Mouse (Mus musculus): ENCODE measurements at regions not wholly inside any gene's neighbourhood (a gene's known extent, or its start where the extent isn't known, plus 50 kb on each side); places are given as distances from the start of the nearest gene placed in this dataset.
A peak's percentile ranks its signal among the peaks of the same experiment; 100 is the strongest.

DNA sequence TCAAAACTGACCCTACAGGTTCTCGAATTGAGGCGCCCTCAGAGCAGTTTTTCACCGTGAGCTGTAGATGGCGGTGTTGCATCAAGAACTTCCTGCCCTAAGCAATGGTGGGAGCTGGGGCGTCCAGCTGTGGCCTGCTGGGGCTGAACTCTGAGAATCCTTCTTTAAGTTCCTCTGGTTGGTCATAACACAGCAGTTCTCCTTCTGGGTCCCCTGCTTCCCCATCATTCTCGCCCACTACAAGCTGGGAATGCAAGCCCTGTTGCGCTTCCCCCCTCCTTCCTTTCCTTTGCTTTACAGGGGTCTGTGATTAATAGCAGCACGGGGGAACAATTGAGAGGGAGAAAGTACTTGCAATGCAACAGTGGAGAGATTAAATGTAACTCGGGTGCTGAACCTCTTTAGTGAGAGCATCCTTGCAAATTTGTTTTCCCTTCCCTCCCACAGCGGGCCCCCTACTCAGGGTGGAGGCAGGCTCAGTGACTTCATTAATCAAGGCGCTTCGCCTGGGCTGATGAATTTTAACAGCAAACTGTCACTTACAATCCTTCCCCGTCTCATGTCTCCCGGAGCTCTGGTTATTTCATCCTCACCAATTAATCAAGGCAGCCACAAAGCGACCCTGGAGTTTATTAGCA is 794.3 kb upstream of the Api5 start:
- H3K9ac ChIP-seq (ENCODE audit: low read depth, low read length, severe bottlenecking) = peak overlapping the region; percentile 41; the same call in 1 of the 2 replicates
- ATAC-seq (ENCODE audit: low FRiP score, low read depth) (peak; percentile 84), DNase-seq (ENCODE audit: low spot score) (peak; percentile 67)
- peak overlapping the region; percentile 19; the same call in 1 of the 2 replicates for H3K4me3 ChIP-seq (replicated peaks; ENCODE audit: low read length)
- no peak overlapping the region for H3K27ac ChIP-seq (replicated peaks; ENCODE audit: low read depth, low read length)
- no peaks in the 10 kb centered on the region for H3K9me3 ChIP-seq (ENCODE audit: control insufficient read depth, low read length)
- no peaks in the 10 kb centered on the region for H3K4me1 ChIP-seq (ENCODE audit: control insufficient read depth, insufficient read depth, low read length)
- WGBS = 2% methylated on average over 15 of the region's 15 CpGs
- no peaks in the 10 kb centered on the region for H3K27me3 ChIP-seq (ENCODE audit: control insufficient read depth, insufficient read depth, low read length)
- H3K4me2 ChIP-seq (replicated peaks; ENCODE audit: low read depth, low read length, severe bottlenecking) = peak overlapping the region; percentile 44
- no peak for TF ChIP-seq POLR2A (IDR thresholded peaks at IDR 0.05; ENCODE audit: borderline replicate concordance, extremely low read depth, insufficient read depth, insufficient read length)
- H3K36me3 ChIP-seq (ENCODE audit: control insufficient read depth, insufficient read depth, low read length) = no peaks in the 10 kb centered on the region

DNA sequence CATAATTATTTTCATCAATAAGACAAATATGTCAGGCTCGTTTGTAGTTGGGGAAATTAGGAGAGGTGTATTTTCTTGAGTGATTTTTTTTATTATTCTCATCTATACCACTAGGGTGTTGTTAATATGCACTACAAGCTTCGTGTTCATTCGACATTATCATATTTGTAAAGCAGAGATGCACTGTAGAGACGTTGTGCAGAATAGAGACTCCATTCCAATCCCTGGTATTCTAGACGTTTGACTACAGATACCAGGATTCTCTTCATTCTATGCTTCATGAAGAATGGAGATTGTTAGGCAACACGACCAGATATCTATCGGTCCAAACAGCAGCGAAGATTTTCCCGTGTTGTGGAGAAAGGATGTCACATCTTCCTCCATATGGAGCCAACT is 793.8 kb upstream of the Api5 start:
- ATAC-seq (ENCODE audit: low FRiP score, low read depth) (no peak), DNase-seq (ENCODE audit: low spot score) (no peak)
- H3K27ac ChIP-seq (replicated peaks; ENCODE audit: low read depth, low read length) = no peak overlapping the region
- no peaks in the 10 kb centered on the region for H3K27me3 ChIP-seq (ENCODE audit: control insufficient read depth, insufficient read depth, low read length)
- no peak overlapping the region for H3K4me2 ChIP-seq (replicated peaks; ENCODE audit: low read depth, low read length, severe bottlenecking)
- no peak for TF ChIP-seq POLR2A (IDR thresholded peaks at IDR 0.05; ENCODE audit: borderline replicate concordance, extremely low read depth, insufficient read depth, insufficient read length)
- H3K4me3 ChIP-seq (replicated peaks; ENCODE audit: low read length) = no peak overlapping the region
- H3K9ac ChIP-seq (ENCODE audit: low read depth, low read length, severe bottlenecking) = no peak overlapping the region
- no peaks in the 10 kb centered on the region for H3K4me1 ChIP-seq (ENCODE audit: control insufficient read depth, insufficient read depth, low read length)
- H3K36me3 ChIP-seq (ENCODE audit: control insufficient read depth, insufficient read depth, low read length) = no peaks in the 10 kb centered on the region
- no peaks in the 10 kb centered on the region for H3K9me3 ChIP-seq (ENCODE audit: control insufficient read depth, low read length)
- WGBS = 31% methylated on average over 9 of the region's 9 CpGs

DNA sequence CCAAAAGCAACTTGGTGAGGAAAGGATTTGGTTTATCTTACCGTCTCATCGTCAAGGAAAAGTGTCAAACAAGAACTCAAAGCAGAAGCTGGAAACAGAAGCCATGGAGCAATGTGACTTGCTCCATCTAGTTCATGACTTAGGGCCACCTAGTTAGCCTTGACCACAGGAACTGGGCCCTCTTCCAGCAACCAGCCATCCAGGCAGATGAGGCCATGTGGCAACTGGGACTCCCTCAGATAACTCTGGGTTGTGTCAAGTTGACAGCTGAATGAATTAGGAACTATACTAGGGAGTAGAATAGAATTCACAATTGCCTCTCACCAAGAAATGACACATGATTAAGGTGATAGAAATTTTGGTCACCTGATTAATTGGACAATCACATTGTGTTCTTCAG is 791.5 kb upstream of the Api5 start:
- no peaks in the 10 kb centered on the region for H3K4me1 ChIP-seq (ENCODE audit: control insufficient read depth, insufficient read depth, low read length)
- no peaks in the 10 kb centered on the region for H3K9me3 ChIP-seq (ENCODE audit: control insufficient read depth, low read length)
- TF ChIP-seq POLR2A (IDR thresholded peaks at IDR 0.05; ENCODE audit: borderline replicate concordance, extremely low read depth, insufficient read depth, insufficient read length) = no peak
- H3K27ac ChIP-seq (replicated peaks; ENCODE audit: low read depth, low read length) = no peak overlapping the region
- WGBS = 94% methylated on average over 2 of the region's 2 CpGs
- H3K4me3 ChIP-seq (replicated peaks; ENCODE audit: low read length) = no peak overlapping the region
- no peaks in the 10 kb centered on the region for H3K36me3 ChIP-seq (ENCODE audit: control insufficient read depth, insufficient read depth, low read length)
- ATAC-seq (ENCODE audit: low FRiP score, low read depth) = no peak
- no peaks in the 10 kb centered on the region for H3K27me3 ChIP-seq (ENCODE audit: control insufficient read depth, insufficient read depth, low read length)
- no peak overlapping the region for H3K4me2 ChIP-seq (replicated peaks; ENCODE audit: low read depth, low read length, severe bottlenecking)
- DNase-seq (ENCODE audit: low spot score) = no peak
- H3K9ac ChIP-seq (ENCODE audit: low read depth, low read length, severe bottlenecking) = no peak overlapping the region

DNA sequence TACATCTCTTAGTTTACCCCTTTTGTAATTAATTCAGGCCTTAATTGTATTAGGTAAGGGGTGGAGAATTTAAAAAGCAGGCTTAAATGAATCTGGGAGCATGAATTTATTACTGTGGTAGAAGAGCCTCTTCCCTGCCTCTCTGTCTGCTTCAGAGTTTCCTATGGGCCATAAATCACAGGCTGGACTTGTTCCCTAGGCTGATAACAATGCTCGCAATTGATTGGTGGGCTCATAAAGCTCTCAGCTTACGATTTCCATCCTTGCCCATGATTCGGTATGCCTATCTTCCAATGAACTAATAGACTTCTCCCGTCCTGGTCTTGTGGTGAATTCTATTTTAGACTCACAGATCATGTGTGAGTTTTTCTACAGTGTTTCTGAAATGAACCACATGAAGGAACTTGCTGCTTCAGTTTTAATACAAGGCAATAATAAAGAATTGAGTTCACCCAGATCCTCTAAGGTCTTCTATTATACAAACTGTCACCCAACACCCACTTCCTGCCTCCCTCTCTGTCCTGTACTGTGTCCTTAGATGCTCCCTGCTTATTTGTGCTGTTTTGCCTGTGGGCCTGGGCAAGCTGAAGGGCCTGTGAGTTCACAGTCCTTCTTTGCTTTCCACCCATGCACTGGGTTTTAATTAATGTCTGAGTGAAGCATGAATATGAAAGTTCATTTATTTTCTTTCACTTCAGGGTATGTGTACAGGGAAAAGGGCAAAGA is 772.4 kb upstream of the Api5 start:
- Histone ChIP-seq H3K36me3 (ENCODE audit: control insufficient read depth, insufficient read depth, low read length) (no peaks in the 10 kb centered on the region), H3K4me2 (replicated peaks; ENCODE audit: low read depth, low read length, severe bottlenecking) (no peak overlapping the region), H3K4me1 (ENCODE audit: control insufficient read depth, insufficient read depth, low read length) (no peaks in the 10 kb centered on the region), H3K9ac (ENCODE audit: low read depth, low read length, severe bottlenecking) (no peak overlapping the region), H3K27me3 (ENCODE audit: control insufficient read depth, insufficient read depth, low read length) (no peaks in the 10 kb centered on the region), H3K4me3 (replicated peaks; ENCODE audit: low read length) (no peak overlapping the region), H3K9me3 (ENCODE audit: control insufficient read depth, low read length) (no peaks in the 10 kb centered on the region), H3K27ac (replicated peaks; ENCODE audit: low read depth, low read length) (no peak overlapping the region)
- no peak for TF ChIP-seq POLR2A (IDR thresholded peaks at IDR 0.05; ENCODE audit: borderline replicate concordance, extremely low read depth, insufficient read depth, insufficient read length)
- WGBS = 26% methylated on average over 4 of the region's 4 CpGs
- DNase-seq (ENCODE audit: low spot score) (no peak), ATAC-seq (ENCODE audit: low FRiP score, low read depth) (no peak)
